Mouse (Mus musculus) kidney, embryonic 15.5 days (tissue): ENCODE measurements around the gene Rapgef4. TPM values are rescaled to one million over a fixed set of nuclear protein-coding genes. Genes with fewer than 3 reads are reported as not detected.
A peak's percentile ranks its signal among the peaks of the same experiment; 100 is the strongest.

Experiments used
- ATAC-seq: fragments of 200-750 bp; cut with Nextera tagmentation; replicated peaks from 2 replicates; pipeline ENCODE4 v1.8.0; 2017; ENCODE audit warnings: moderate TSS enrichment; ENCODE audit not compliant: low FRiP score
- H3K27ac ChIP-seq: fragments of 300-500 bp; sonication (generic); 2 replicates; pipeline ENCODE4 v1.5.1; 2015; ENCODE audit warnings: mild to moderate bottlenecking, inconsistent platforms
- H3K27me3 ChIP-seq: fragments of 300-500 bp; sonication (generic); 2 replicates; pipeline ENCODE4 v1.6.1; 2015; ENCODE audit warnings: inconsistent platforms
- H3K36me3 ChIP-seq: fragments of 300-500 bp; sonication (generic); 2 replicates; pipeline ENCODE4 v1.6.1; 2015; ENCODE audit warnings: inconsistent platforms
- H3K4me1 ChIP-seq: fragments of 300-500 bp; sonication (generic); 2 replicates; pipeline ENCODE4 v1.6.1; 2015; ENCODE audit warnings: inconsistent platforms
- H3K4me2 ChIP-seq: fragments of 300-500 bp; sonication (generic); 2 replicates; pipeline ENCODE4 v1.6.1; 2015; ENCODE audit warnings: moderate library complexity, mild to moderate bottlenecking, inconsistent platforms
- H3K4me3 ChIP-seq: fragments of 300-500 bp; sonication (generic); replicated peaks from 2 replicates; pipeline ENCODE4 v1.5.1; 2015; ENCODE audit warnings: mild to moderate bottlenecking, inconsistent platforms
- H3K9ac ChIP-seq: fragments of 300-500 bp; sonication (generic); 2 replicates; pipeline ENCODE4 v1.6.1; 2015; ENCODE audit warnings: mild to moderate bottlenecking, inconsistent platforms
- H3K9me3 ChIP-seq: fragments of 300-500 bp; sonication (generic); replicated peaks from 2 replicates; pipeline ENCODE4 v1.6.1; 2016; ENCODE audit warnings: inconsistent platforms
- WGBS: fragments of 180-500 bp; shearing (Covaris S2); methylation state at CpG from one replicate; pipeline ENCODE4 v1.1.7; 2015; ENCODE audit warnings: mixed read lengths; 5-methylcytosine and 5-hydroxymethylcytosine counted together
- polyA plus RNA-seq: library from polyadenylated mRNA; unstranded; fragments of >200 nt; fragmentation: Nextera tagmentation; extraction: Ambion mirVana; gene quantifications from 2 replicates; pipeline ENCODE4 v1.2.1, GENCODE M21; 2015

Gene Rapgef4
- polyA plus RNA-seq, 1 experiment from 2014 or later, result 9.4 TPM

- H3K4me3 ChIP-seq, result no peak overlapping the region
- no peaks in the 10 kb centered on the region for H3K36me3 ChIP-seq
- H3K27me3 ChIP-seq, result no peaks in the 10 kb centered on the region
- no peak overlapping the region for H3K27ac ChIP-seq
- ATAC-seq, result no peak
- H3K4me2 ChIP-seq, result no peak overlapping the region
- H3K4me1 ChIP-seq, result peaks cover 17% of the 10 kb centered on the region
- 35% methylated on average over 4 of the region's 4 CpGs for WGBS
- no peak overlapping the region for H3K9ac ChIP-seq
- no peaks in the 10 kb centered on the region for H3K9me3 ChIP-seq
These were observed 168.0 kb downstream of the Rapgef4 start for GRCm38 (mm10) chr2:72149059-72149458.

- H3K27ac ChIP-seq, result no peak overlapping the region
- H3K27me3 ChIP-seq, result no peaks in the 10 kb centered on the region
- H3K4me3 ChIP-seq, result no peak overlapping the region
- H3K4me2 ChIP-seq, result no peak overlapping the region
- no peaks in the 10 kb centered on the region for H3K9me3 ChIP-seq
- WGBS, result 84% methylated on average over 9 of the region's 9 CpGs
- no peaks in the 10 kb centered on the region for H3K36me3 ChIP-seq
- ATAC-seq, result no peak
- H3K4me1 ChIP-seq, result peaks cover 16% of the 10 kb centered on the region
- H3K9ac ChIP-seq, result no peak overlapping the region
These were observed 170.9 kb downstream of the Rapgef4 start for GRCm38 (mm10) chr2:72151792-72152554.

GRCm38 (mm10) chr2:72152746-72153145 lies 171.7 kb downstream of the Rapgef4 start:
- Histone ChIP-seq H3K4me1 (peaks cover 20% of the 10 kb centered on the region), H3K4me3 (no peak overlapping the region), H3K9me3 (no peaks in the 10 kb centered on the region), H3K36me3 (no peaks in the 10 kb centered on the region), H3K27me3 (no peaks in the 10 kb centered on the region), H3K4me2 (no peak overlapping the region), H3K27ac (no peak overlapping the region), H3K9ac (no peak overlapping the region)
- WGBS, result 90% methylated on average over 2 of the region's 2 CpGs
- no peak for ATAC-seq

DNA sequence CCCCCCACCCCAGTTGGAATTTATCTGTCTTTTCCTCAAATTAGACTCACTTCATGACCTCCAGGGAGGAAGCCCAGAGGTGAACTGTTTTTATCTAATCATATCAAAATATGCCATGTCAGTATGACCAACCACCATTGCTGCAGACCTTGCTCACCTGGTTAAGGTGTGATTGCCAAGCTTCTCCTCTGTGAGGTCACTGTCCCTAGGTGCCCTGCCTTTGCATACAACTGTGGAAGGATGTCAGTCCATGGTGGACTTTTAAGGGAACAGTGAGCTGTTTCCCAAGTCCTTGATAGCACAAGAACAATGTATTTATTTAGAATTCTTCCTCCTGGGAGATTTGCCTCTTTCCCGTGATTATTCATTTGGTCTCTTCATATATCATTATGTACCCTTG lies 172.8 kb downstream of the Rapgef4 start:
- H3K4me1 ChIP-seq, result peaks cover 16% of the 10 kb centered on the region
- WGBS, result 51% methylated on average over 1 of the region's 1 CpGs
- H3K9me3 ChIP-seq, result no peaks in the 10 kb centered on the region
- no peak overlapping the region for H3K4me2 ChIP-seq
- H3K27ac ChIP-seq, result no peak overlapping the region
- no peaks in the 10 kb centered on the region for H3K36me3 ChIP-seq
- ATAC-seq, result no peak
- H3K9ac ChIP-seq, result no peak overlapping the region
- H3K4me3 ChIP-seq, result no peak overlapping the region
- no peaks in the 10 kb centered on the region for H3K27me3 ChIP-seq

GRCm38 (mm10) chr2:72155102-72155773 lies 174.2 kb downstream of the Rapgef4 start:
- H3K27me3 ChIP-seq, result no peaks in the 10 kb centered on the region
- H3K36me3 ChIP-seq, result no peaks in the 10 kb centered on the region
- peaks cover 17% of the 10 kb centered on the region for H3K4me1 ChIP-seq
- ATAC-seq, result no peak
- no peak overlapping the region for H3K9ac ChIP-seq
- H3K9me3 ChIP-seq, result no peaks in the 10 kb centered on the region
- WGBS, result 51% methylated on average over 8 of the region's 8 CpGs
- no peak overlapping the region for H3K4me2 ChIP-seq
- no peak overlapping the region for H3K4me3 ChIP-seq
- H3K27ac ChIP-seq, result 0 out of 2 replicates have a peak overlapping the region, but pooled peaks have one; percentile 41

DNA sequence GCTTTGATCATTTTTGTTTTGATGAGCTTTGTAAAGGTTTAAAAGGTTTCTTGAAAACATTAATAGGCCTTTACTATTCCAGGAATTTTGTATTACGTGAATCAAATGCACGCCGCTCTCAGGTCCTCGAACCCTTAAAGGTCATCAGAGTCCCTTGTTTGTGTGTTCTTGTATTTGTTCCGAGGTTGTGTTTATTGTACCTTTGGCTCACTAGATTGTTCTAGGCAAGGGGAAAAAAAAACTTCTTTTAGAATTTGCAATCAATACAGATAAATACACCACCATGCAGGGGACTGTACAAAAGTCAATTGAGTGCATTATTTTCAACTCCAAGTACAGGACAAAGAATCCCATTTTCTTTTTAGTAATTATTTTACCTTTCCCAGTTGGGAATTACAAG lies 175.4 kb downstream of the Rapgef4 start:
- no peak for ATAC-seq
- Histone ChIP-seq H3K9me3 (no peaks in the 10 kb centered on the region), H3K9ac (no peak overlapping the region), H3K4me2 (no peak overlapping the region), H3K36me3 (no peaks in the 10 kb centered on the region), H3K4me1 (peaks cover 17% of the 10 kb centered on the region), H3K4me3 (no peak overlapping the region), H3K27ac (no peak overlapping the region), H3K27me3 (no peaks in the 10 kb centered on the region)
- WGBS, result 81% methylated on average over 5 of the region's 5 CpGs

- no peaks in the 10 kb centered on the region for H3K36me3 ChIP-seq
- 37% methylated on average over 9 of the region's 9 CpGs for WGBS
- ATAC-seq, result no peak
These were observed 176.5 kb downstream of the Rapgef4 start for GRCm38 (mm10) chr2:72157561-72157960.

GRCm38 (mm10) chr2:72158045-72158444 lies 177.0 kb downstream of the Rapgef4 start:
- WGBS, result 84% methylated on average over 5 of the region's 5 CpGs
- ATAC-seq, result no peak
- H3K4me1 ChIP-seq, result peaks cover 17% of the 10 kb centered on the region

More at GRCm38 (mm10) chr2:72157561-72157960, 176.5 kb downstream of the Rapgef4 start:
- Histone ChIP-seq H3K4me3 (no peak overlapping the region), H3K27ac (no peak overlapping the region), H3K4me2 (no peak overlapping the region), H3K9me3 (no peaks in the 10 kb centered on the region), H3K27me3 (no peaks in the 10 kb centered on the region), H3K9ac (no peak overlapping the region), H3K4me1 (peaks cover 17% of the 10 kb centered on the region)

GRCm38 (mm10) chr2:72158691-72159225 lies 177.7 kb downstream of the Rapgef4 start:
- Histone ChIP-seq H3K9ac (no peak overlapping the region), H3K4me3 (no peak overlapping the region), H3K27ac (no peak overlapping the region), H3K9me3 (no peaks in the 10 kb centered on the region), H3K4me2 (no peak overlapping the region), H3K4me1 (peaks cover 17% of the 10 kb centered on the region), H3K36me3 (no peaks in the 10 kb centered on the region), H3K27me3 (no peaks in the 10 kb centered on the region)
- WGBS, result 87% methylated on average over 10 of the region's 10 CpGs
- no peak for ATAC-seq

More at GRCm38 (mm10) chr2:72158045-72158444, 177.0 kb downstream of the Rapgef4 start:
- Histone ChIP-seq H3K4me2 (no peak overlapping the region), H3K36me3 (no peaks in the 10 kb centered on the region), H3K9ac (no peak overlapping the region), H3K9me3 (no peaks in the 10 kb centered on the region), H3K4me3 (no peak overlapping the region), H3K27ac (no peak overlapping the region), H3K27me3 (no peaks in the 10 kb centered on the region)

DNA sequence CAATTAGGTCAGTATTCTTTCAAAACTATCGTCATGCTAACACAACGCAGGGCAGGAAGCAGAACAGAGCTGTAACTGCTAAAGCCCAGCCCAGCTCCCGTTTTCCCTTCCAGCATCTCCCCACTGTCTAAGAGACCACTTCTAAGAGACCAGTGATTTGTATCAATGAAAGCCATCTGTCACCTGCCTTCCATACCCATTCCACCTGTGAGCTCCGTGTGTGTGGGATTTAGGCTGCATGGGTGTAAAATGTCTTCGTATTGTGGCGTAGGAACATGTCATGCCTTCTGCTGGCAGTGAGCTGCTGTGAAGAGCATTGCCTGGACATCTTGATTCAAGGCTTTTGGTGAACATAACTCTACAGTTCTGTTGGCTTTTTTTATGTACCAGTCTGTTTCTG lies 178.2 kb downstream of the Rapgef4 start:
- no peak for ATAC-seq
- WGBS, result 76% methylated on average over 6 of the region's 6 CpGs
- H3K9me3 ChIP-seq, result no peaks in the 10 kb centered on the region
- H3K4me2 ChIP-seq, result no peak overlapping the region
- H3K9ac ChIP-seq, result no peak overlapping the region
- H3K4me1 ChIP-seq, result peaks cover 17% of the 10 kb centered on the region
- H3K27ac ChIP-seq, result no peak overlapping the region
- H3K4me3 ChIP-seq, result no peak overlapping the region
- H3K36me3 ChIP-seq, result no peaks in the 10 kb centered on the region
- H3K27me3 ChIP-seq, result no peaks in the 10 kb centered on the region

DNA sequence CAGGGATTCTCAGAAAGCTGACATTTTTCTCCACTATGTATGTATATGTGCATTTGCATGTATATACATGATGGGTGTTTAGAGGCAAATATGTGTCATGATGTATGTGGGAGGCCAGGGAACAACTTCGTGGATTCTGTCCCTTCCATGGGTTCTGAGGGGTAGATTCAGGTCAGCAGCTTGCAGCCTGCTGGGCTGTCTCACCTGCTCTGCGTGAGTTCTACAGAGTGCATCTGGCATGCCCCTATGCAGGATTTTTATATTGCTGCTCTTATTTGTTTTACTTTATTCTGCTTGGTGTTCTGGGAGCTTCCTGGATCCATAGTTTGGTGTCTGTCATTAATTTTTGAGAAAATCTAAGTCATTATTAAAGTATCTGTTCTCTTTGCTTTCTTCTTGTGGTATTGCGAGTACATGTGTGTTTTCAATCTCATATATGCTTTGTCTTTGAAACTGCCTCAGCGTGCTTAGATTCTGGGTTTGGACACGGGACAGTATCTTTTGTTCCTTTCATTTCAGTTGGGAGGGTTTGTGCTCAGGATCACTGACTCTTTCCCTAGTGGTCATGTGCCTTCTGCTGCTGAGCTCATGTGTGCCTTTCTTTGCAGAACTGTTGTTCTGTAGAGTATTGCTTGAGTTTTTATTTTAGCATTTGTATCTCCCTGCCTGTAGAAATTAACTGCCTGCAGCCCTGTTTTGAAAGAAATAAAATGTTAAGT lies 184.3 kb downstream of the Rapgef4 start:
- H3K4me1 ChIP-seq, result peaks cover 16% of the 10 kb centered on the region
- 87% methylated on average over 5 of the region's 5 CpGs for WGBS
- H3K27ac ChIP-seq, result no peak overlapping the region
- no peaks in the 10 kb centered on the region for H3K36me3 ChIP-seq
- no peak overlapping the region for H3K4me2 ChIP-seq
- ATAC-seq, result no peak
- H3K27me3 ChIP-seq, result no peaks in the 10 kb centered on the region
- H3K9ac ChIP-seq, result no peak overlapping the region
- H3K9me3 ChIP-seq, result no peaks in the 10 kb centered on the region
- H3K4me3 ChIP-seq, result no peak overlapping the region
